Mouse (Mus musculus) layer of hippocampus, adult 2 months (tissue): ENCODE results near the gene Kctd10. TPM values are rescaled to one million over a fixed set of nuclear protein-coding genes. Genes with fewer than 3 reads are reported as not detected.

ENCODE experiments used
- DNase-seq, 2 experiments: peaks; one replicate each; pipeline ENCODE4 v3.0.0; 2022; ENCODE audit warnings: low spot score in 2 of 2
- H3K27ac ChIP-seq: fragments of 200-600 bp; 2 replicates; pipeline ENCODE4 v1.8.1; 2022
- H3K4me3 ChIP-seq: fragments of 200-600 bp; 2 replicates; pipeline ENCODE4 v1.8.1; 2022; ENCODE audit warnings: mild to moderate bottlenecking
- CTCF ChIP-seq: fragments of 200-600 bp; conservative IDR thresholded peaks from 2 replicates; pipeline ENCODE4 v1.8.1; 2022; ENCODE audit warnings: antibody characterized with exemption, mild to moderate bottlenecking, moderate library complexity
- microRNA-seq, 2 experiments: library from miRNA; unstranded; fragments of <30 nt; microRNA quantifications; one replicate each; pipeline ENCODE4 v1.2.0; 2021
- total RNA-seq, 2 experiments: library from RNA; stranded (reverse); gene quantifications; 2 replicates each; pipeline ENCODE4 v1.2.3; 2021

Kctd10 gene
- total RNA-seq, 2 experiments from 2014 or later = 51.5 to 51.7 TPM

GRCm38 (mm10) chr5:114356936-114357751 lies 23.2 kb downstream of the Kctd10 start:
- Histone ChIP-seq H3K4me3 (peak overlapping the region; percentile 30; the same call in 1 of the 2 replicates), H3K27ac (peak overlapping the region; percentile 80)
- no peak for TF ChIP-seq CTCF
- peak; percentile 49 to 53 for DNase-seq

DNA sequence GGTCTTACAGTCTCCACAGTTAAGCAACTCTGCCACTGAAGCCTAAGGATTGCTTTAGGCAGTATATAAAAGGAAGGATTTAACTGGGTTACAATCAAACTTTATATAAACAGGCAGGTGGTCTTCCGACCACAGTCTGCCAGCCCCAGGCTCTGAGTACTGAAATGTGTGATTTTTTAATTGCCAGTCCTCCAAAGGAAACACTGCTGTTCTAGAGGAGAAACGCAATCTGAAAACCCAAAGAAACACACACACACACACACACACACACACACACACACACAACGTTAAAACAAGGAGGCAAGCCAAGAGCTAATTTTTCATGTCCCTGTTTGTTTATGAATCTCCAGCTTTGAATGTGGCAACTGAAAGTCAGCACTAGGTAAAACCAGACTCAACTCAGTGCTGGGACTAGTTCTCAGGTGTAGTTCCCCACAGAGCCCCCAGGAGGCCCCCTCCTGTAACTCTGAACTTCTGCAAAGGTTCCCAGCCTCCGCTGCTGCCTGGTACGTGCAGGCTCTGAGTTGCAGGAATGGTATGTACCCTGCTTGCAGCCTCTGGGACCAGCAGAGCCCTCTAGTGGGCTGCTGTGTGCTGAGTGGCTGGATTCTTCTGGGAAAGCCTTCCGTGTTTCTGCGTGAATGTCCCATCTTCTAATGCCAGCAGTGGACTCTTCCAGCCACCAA lies 23.9 kb downstream of the Kctd10 start:
- TF ChIP-seq CTCF = peak; percentile 87
- peak; percentile 56 to 57 for DNase-seq
- peak overlapping the region; percentile 80 for H3K27ac ChIP-seq
- no peak overlapping the region; the same call in 1 of the 2 replicates for H3K4me3 ChIP-seq

- DNase-seq = no peak
- no peak overlapping the region for H3K4me3 ChIP-seq
- TF ChIP-seq CTCF = peak; percentile 41
- H3K27ac ChIP-seq = no peak overlapping the region
Measured at GRCm38 (mm10) chr5:114351490-114351889, 28.8 kb downstream of the Kctd10 start.

DNA sequence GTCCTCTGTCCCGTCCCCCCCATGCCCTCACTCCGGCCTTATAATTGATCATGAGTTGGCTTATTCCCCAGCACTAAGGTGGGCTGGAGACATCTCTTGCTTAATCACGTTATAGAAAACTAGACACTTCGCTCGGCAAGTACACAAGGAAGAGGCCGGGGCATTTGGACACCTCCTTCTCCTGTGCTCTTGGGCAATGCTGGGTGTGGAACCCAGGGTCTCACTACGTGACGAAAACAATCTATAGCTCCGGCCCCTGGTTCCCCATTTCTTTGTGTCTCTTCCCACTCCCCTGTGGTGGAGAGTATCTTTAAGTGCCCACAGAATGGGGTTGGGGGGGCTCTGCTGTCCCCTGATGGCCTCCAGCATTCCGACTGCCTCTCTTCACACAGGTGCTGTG lies 33.3 kb downstream of the Kctd10 start:
- H3K27ac ChIP-seq = no peak overlapping the region
- DNase-seq = no peak
- H3K4me3 ChIP-seq = no peak overlapping the region
- TF ChIP-seq CTCF = no peak

- TF ChIP-seq CTCF = no peak
- no peak overlapping the region for H3K27ac ChIP-seq
- H3K4me3 ChIP-seq = no peak overlapping the region
- DNase-seq = no peak
Measured at GRCm38 (mm10) chr5:114345538-114345937, 34.8 kb downstream of the Kctd10 start.

- Histone ChIP-seq H3K27ac (no peak overlapping the region), H3K4me3 (no peak overlapping the region)
- DNase-seq = no peak
- TF ChIP-seq CTCF = no peak
Measured at GRCm38 (mm10) chr5:114343612-114344011, 36.7 kb downstream of the Kctd10 start.

DNA sequence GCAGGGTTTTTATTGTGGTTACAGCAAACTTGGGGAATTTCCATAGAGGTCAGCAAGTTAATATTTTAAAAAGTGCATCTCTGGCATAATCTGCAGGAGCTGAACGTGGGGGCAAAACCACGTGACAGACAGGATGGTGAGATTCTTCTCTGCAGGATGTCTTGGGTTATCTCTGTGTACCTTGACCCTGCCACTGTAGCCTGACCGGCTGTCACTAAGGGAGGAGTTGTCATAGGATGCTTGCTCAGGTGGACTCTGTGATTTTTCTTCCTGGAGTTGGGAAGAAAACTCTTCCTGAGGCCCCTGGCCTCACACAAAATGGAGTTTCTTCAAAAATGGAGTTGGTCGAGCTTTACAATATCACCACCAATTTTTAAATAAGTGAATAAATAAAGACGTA lies 37.3 kb downstream of the Kctd10 start:
- no peak for DNase-seq
- H3K27ac ChIP-seq = no peak overlapping the region
- TF ChIP-seq CTCF = no peak
- no peak overlapping the region for H3K4me3 ChIP-seq

DNA sequence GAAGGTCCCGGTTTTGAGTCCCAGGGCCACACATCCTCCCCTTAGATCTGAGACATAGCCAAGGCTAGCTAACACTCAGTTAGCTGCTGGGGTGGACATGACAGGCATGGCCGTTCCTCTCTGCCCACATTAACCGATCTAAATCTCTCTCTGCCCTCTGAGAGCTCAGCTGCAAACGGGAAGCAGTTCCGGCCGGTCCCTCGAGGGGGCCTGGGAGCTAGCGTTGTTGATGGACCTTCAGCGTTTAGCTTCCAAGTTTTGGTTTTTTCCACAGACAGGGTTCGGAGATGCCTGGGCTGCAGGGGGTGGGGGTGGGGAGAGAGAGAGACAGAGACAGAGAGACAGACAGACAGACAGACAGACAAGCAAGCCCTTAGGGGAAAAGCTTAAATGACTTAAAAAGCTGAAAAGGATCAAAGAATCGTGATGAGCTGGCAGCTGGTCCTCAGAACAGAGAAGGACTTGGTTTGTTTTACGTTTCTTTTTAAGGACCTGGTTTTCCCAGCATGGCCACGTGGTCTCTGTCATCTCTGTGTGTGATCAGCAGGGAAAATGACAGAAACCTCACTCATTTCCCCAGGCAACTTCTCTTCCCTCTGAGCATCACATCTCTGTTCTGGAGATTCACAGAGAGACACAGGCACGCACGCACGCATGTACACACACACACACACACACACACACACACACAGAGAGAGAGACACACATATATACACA lies 56.4 kb downstream of the Kctd10 start:
- H3K27ac ChIP-seq = no peak overlapping the region
- peak in 1 of 2 experiments; percentile 29 for DNase-seq
- TF ChIP-seq CTCF = peak; percentile 72
- H3K4me3 ChIP-seq = no peak overlapping the region

DNA sequence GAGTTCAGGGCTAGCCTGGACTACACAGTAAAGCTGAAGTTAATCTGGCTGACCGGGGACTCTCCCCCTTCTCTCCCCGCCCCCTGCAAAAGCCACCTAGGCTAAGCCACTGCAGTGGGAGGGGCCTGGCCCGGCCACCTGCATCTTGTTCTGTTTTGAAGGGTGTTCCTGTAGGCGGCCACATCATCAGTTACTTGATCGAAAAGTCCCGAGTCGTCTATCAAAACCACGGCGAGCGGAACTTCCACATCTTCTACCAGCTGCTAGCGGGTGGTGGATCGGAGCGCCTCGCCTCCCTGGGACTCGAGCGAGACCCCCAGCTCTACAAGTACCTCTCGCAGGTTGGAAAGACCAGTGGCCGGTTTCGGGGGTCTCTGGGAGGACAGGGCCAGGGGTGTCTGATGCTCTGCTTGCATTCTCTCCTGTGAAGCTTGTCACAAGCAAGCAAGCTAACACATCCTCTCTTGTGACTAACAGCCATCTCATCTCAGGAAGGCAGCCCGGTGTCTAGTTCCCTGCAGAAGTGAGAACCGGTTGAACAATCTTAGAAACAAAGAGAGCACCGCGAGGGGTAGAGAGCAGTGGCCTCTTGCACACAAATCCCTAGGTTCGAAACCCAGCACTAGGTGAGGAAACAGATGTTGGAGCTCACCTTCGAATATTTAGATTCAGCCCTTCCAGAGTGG lies 57.1 kb downstream of the Kctd10 start:
- Histone ChIP-seq H3K27ac (no peak overlapping the region), H3K4me3 (no peak overlapping the region)
- no peak for TF ChIP-seq CTCF
- DNase-seq = no peak

Small RNA genes within 50 kb of the gene (microRNA-seq; reads per million reads assigned to microRNA genes)
- 0 to 0.37 reads per million in 2 experiments for gene Mir7027

Other genes with a start within 250 kb of the Kctd10 start
- gene Acacb, start 234.0 kb downstream of the Kctd10 start, total RNA-seq = 1 to 10 TPM; 5.3 to 7.8 TPM
- not detected for gene Foxn4, start 106.7 kb downstream of the Kctd10 start, total RNA-seq
- 1 to 10 TPM; 3.8 to 5.6 TPM for gene Myo1h, start 91.3 kb downstream of the Kctd10 start, total RNA-seq
- 10 to 100 TPM; 80.8 to 85.6 TPM for gene Ube3b, start 99 bp upstream of the Kctd10 start, total RNA-seq
- gene Mmab, start 63.6 kb upstream of the Kctd10 start, total RNA-seq = 10 to 100 TPM; 18.6 to 20.4 TPM
- 10 to 100 TPM; 24.8 to 25.7 TPM for gene Mvk, start 63.8 kb upstream of the Kctd10 start, total RNA-seq
- 1 to 10 TPM; 3.5 to 4.1 TPM for gene Fam222a, start 187.5 kb upstream of the Kctd10 start, total RNA-seq